Mouse (Mus musculus): ENCODE data around the gene Tnfsf10. TPM values are rescaled to one million over a fixed set of nuclear protein-coding genes. Genes with fewer than 3 reads are reported as not detected.

Gene Tnfsf10
- polyA plus RNA-seq, 1 experiment from 2014 or later, result 1.6 TPM

- no peak overlapping the region for H3K27ac ChIP-seq (ENCODE audit: low read depth)
Observed at GRCm38 (mm10) chr3:27310973-27311372, 5.9 kb upstream of the Tnfsf10 start.

GRCm38 (mm10) chr3:27311475-27311874, 5.4 kb upstream of the Tnfsf10 start:
- H3K9me3 ChIP-seq (ENCODE audit: low read depth, low read length), result no peaks in the 10 kb centered on the region
- ATAC-seq (ENCODE audit: insufficient read depth), result no peak
- no peak for TF ChIP-seq CTCF (IDR thresholded peaks at IDR 0.05; ENCODE audit: low read depth)

More at GRCm38 (mm10) chr3:27310973-27311372, 5.9 kb upstream of the Tnfsf10 start:
- no peaks in the 10 kb centered on the region for H3K9me3 ChIP-seq (ENCODE audit: low read depth, low read length)
- DNase-seq (no peak), ATAC-seq (ENCODE audit: insufficient read depth) (no peak)
- H3K27me3 ChIP-seq (ENCODE audit: insufficient read depth, low read length), result no peaks in the 10 kb centered on the region
- H3K4me3 ChIP-seq (ENCODE audit: low read depth, low read length), result no peak overlapping the region
- no peak for TF ChIP-seq CTCF (IDR thresholded peaks at IDR 0.05; ENCODE audit: low read depth)
- H3K9ac ChIP-seq, result no peak overlapping the region
- WGBS, result 89% methylated on average over 7 of the region's 7 CpGs
- H3K4me1 ChIP-seq (ENCODE audit: insufficient read depth), result no peaks in the 10 kb centered on the region
- H3K36me3 ChIP-seq (ENCODE audit: insufficient read depth), result no peaks in the 10 kb centered on the region
- H3K4me2 ChIP-seq, result no peak overlapping the region

DNA sequence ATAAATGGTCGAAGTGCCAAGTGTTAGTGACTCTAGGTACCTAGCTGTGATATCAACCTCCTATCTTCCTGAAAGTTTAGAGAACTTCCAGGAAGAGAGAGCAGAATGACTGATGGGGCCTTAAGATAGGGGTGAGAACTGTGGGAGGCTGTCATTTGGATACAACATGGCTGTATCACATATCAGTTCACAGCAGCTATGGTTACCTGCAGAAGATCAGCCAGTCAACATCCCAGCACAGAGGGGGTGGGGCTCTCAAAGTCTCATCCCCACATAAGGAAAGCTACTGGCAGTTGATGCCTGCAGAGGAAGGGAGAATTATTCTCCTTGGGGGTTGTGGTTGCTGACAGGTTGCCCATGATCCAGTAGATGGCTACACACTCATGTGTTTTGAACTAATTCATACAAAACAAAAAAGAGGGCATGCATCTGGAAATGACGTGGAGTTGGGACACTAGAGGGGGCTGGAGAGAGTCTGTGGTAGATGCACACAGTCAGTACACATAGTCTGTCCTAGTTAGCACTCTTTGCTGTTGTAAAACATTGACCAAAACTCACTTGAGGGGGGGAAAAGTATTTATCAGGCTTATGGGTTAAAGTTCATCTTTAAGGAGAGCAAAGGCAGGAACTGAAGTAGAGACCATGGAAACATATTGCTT, 2.2 kb upstream of the Tnfsf10 start:
- no peak for DNase-seq
- no peak overlapping the region for H3K4me3 ChIP-seq (ENCODE audit: low read depth, low read length)
- 0 out of 2 replicates have a peak, but pooled peaks cover 3% of the 10 kb centered on the region for H3K4me1 ChIP-seq (ENCODE audit: insufficient read depth)
- H3K36me3 ChIP-seq (ENCODE audit: insufficient read depth), result no peaks in the 10 kb centered on the region
- H3K27me3 ChIP-seq (ENCODE audit: insufficient read depth, low read length), result no peaks in the 10 kb centered on the region
- no peak overlapping the region for H3K27ac ChIP-seq (ENCODE audit: low read depth)
- TF ChIP-seq CTCF (IDR thresholded peaks at IDR 0.05; ENCODE audit: low read depth), result no peak
- WGBS, result 70% methylated on average over 2 of the region's 2 CpGs
- no peaks in the 10 kb centered on the region for H3K9me3 ChIP-seq (ENCODE audit: low read depth, low read length)
- H3K9ac ChIP-seq, result no peak overlapping the region
- ATAC-seq (ENCODE audit: insufficient read depth), result no peak
- H3K4me2 ChIP-seq, result no peak overlapping the region

More at GRCm38 (mm10) chr3:27311475-27311874, 5.4 kb upstream of the Tnfsf10 start:
- no peak overlapping the region for H3K9ac ChIP-seq
- H3K27me3 ChIP-seq (ENCODE audit: insufficient read depth, low read length), result no peaks in the 10 kb centered on the region
- WGBS, result 71% methylated on average over 4 of the region's 4 CpGs
- 0 out of 2 replicates have a peak, but pooled peaks cover under 1% of the 10 kb centered on the region for H3K4me1 ChIP-seq (ENCODE audit: insufficient read depth)
- H3K4me2 ChIP-seq, result no peak overlapping the region
- DNase-seq, result no peak
- no peak overlapping the region for H3K27ac ChIP-seq (ENCODE audit: low read depth)
- H3K4me3 ChIP-seq (ENCODE audit: low read depth, low read length), result no peak overlapping the region
- no peaks in the 10 kb centered on the region for H3K36me3 ChIP-seq (ENCODE audit: insufficient read depth)

DNA sequence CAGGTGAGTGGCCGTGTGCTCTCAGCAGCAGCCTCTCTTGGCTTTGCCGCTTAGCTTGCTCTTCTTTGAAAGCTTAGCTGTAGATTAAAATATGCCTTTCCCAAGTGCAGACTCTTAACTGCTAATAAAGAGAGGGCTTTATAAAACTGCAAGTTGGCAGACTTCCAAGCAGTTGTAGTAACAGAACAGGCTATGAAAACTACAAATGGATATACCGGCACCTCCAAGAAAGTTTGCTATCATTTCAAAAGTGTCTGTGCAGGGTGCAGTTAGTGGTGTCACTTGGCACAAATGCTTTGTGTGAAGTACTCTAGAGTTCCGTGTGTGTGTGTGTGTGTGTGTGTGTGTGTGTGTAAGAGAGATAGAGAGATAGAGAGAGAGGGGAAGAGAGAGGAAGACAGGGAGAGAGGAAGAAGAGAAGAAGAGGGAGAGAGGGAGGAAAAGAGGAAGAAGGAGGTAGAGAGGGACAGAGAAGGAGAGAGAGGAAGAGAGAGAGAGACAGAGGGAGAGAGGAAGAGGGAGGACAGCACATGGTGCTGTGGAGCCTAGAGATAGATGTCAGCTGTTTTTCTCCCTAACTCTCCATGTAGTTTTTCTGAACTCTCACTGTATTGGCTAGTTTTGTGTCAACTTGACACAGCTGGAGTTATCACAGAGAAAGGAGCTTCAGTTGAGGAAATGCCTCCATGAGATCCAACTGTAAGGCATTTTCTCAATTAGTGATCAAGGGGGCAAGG, 628 bp downstream of the Tnfsf10 start:
- ATAC-seq (ENCODE audit: insufficient read depth) (peak; percentile 59; the same call in 1 of the 2 replicates), DNase-seq (peak; percentile 82)
- no peaks in the 10 kb centered on the region for H3K36me3 ChIP-seq (ENCODE audit: insufficient read depth)
- TF ChIP-seq CTCF (IDR thresholded peaks at IDR 0.05; ENCODE audit: low read depth), result no peak
- peak overlapping the region; percentile 20 for H3K4me3 ChIP-seq (ENCODE audit: low read depth, low read length)
- no peak overlapping the region for H3K9ac ChIP-seq
- H3K4me2 ChIP-seq, result peak overlapping the region; percentile 53
- WGBS, result 16% methylated on average over 4 of the region's 4 CpGs
- peak overlapping the region; percentile 75; the same call in 1 of the 2 replicates for H3K27ac ChIP-seq (ENCODE audit: low read depth)
- 0 out of 2 replicates have a peak, but pooled peaks cover 3% of the 10 kb centered on the region for H3K4me1 ChIP-seq (ENCODE audit: insufficient read depth)
- no peaks in the 10 kb centered on the region for H3K9me3 ChIP-seq (ENCODE audit: low read depth, low read length)
- no peaks in the 10 kb centered on the region for H3K27me3 ChIP-seq (ENCODE audit: insufficient read depth, low read length)

DNA sequence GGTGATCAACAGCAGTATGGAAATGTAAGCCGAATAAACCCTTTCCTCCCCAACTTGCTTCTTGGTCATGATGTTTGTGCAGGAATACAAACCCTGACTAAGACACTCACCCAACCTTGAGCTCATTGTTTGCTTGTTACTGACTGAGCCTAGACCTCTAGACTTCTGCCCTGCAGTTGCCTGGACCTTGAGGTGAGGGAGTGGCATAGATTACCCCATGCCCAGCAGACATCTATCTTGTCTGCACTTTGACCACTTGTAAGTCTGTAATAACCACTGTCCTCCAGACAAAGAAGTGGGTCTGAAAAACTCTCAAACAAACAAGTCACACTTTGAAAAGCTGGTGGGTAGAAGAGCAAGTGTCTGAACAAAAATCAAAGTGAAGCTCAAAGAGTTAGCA, 2.8 kb downstream of the Tnfsf10 start:
- ATAC-seq (ENCODE audit: insufficient read depth), result no peak
- no CpG with 5 or more reads among the region's 1 CpGs for WGBS

GRCm38 (mm10) chr3:27320613-27321495, 4.0 kb downstream of the Tnfsf10 start:
- WGBS, result 67% methylated on average over 9 of the region's 9 CpGs
- 0 out of 2 replicates have a peak, but pooled peaks cover 3% of the 10 kb centered on the region for H3K4me1 ChIP-seq (ENCODE audit: insufficient read depth)
- no peaks in the 10 kb centered on the region for H3K27me3 ChIP-seq (ENCODE audit: insufficient read depth, low read length)
- H3K27ac ChIP-seq (ENCODE audit: low read depth), result peak overlapping the region; percentile 55; the same call in 1 of the 2 replicates
- no peak overlapping the region for H3K4me3 ChIP-seq (ENCODE audit: low read depth, low read length)
- ATAC-seq (ENCODE audit: insufficient read depth) (peak; percentile 65; the same call in 1 of the 2 replicates), DNase-seq (peak; percentile 42)
- H3K9ac ChIP-seq, result no peak overlapping the region
- no peaks in the 10 kb centered on the region for H3K36me3 ChIP-seq (ENCODE audit: insufficient read depth)
- TF ChIP-seq CTCF (IDR thresholded peaks at IDR 0.05; ENCODE audit: low read depth), result no peak
- no peak overlapping the region for H3K4me2 ChIP-seq
- no peaks in the 10 kb centered on the region for H3K9me3 ChIP-seq (ENCODE audit: low read depth, low read length)

More for the DNA sequence above, 2.8 kb downstream of the Tnfsf10 start:
- Histone ChIP-seq H3K27me3 (ENCODE audit: insufficient read depth, low read length) (no peaks in the 10 kb centered on the region), H3K4me2 (no peak overlapping the region), H3K9ac (no peak overlapping the region), H3K4me1 (ENCODE audit: insufficient read depth) (0 out of 2 replicates have a peak, but pooled peaks cover 3% of the 10 kb centered on the region), H3K36me3 (ENCODE audit: insufficient read depth) (no peaks in the 10 kb centered on the region), H3K27ac (ENCODE audit: low read depth) (no peak overlapping the region), H3K9me3 (ENCODE audit: low read depth, low read length) (no peaks in the 10 kb centered on the region), H3K4me3 (ENCODE audit: low read depth, low read length) (no peak overlapping the region)
- TF ChIP-seq CTCF (IDR thresholded peaks at IDR 0.05; ENCODE audit: low read depth), result no peak
- DNase-seq, result no peak
